Mouse (Mus musculus): ENCODE results near the gene Tifa.
A peak's percentile ranks its signal among the peaks of the same experiment; 100 is the strongest.

The Tifa gene

DNA sequence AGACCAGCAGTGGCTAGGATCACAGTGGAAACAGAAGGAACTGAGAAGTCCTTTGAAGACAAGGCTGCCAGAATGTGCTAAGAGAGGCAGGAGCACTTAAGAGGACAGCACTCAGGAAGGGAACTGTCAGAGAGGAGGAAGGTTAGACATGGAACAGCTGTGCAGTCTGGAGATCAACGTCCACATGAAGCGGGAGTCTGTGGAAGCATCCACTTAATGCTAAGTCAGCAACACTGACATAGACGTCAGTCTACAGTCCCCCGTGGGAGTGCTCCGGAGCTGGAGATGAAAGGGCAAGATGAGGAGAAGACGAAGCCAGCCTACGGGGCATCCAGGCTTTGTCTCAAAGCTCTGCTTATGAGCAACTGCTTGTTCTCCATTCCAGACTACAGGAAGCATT, 37.5 kb downstream of the Tifa start:
- no peak for DNase-seq

DNA sequence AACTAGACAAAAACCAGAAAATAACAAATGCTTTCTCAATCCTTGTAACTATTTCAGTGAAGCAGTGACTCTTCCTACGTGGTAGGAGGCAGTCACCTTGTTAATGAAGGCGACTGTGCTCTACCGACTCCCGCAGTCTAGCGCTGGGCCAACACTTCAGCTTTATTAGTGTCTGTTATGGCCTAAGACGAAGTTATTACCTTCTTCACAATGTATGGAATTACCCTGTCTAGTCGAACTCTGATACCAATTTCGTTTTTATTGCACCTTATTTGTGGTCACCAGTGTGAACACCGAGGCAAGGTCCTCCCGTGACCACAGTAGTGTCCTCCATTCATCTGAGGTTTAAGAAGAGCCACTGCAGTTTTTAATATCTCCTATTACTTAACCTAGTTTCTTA, 40.6 kb downstream of the Tifa start:
- DNase-seq = no peak

DNA sequence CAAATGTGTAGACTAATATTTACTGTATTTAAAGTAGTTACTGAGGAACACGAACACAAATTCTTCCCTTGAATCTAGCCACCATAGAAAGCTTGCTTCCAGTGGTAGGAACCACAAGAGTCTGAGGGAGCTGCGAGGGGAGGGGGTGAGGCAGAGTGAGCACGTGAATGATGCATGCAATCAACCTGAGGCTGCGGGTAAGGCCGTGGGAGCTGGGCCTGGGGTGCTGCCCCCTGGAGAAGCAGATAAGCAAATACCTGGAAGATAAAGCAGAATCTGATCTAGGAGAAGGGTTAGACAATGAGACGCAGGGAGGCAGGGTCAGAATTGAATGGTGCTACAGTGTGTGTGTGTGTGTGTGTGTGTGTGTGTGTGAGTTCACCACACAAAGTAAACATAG, 41.5 kb downstream of the Tifa start:
- DNase-seq = no peak

DNA sequence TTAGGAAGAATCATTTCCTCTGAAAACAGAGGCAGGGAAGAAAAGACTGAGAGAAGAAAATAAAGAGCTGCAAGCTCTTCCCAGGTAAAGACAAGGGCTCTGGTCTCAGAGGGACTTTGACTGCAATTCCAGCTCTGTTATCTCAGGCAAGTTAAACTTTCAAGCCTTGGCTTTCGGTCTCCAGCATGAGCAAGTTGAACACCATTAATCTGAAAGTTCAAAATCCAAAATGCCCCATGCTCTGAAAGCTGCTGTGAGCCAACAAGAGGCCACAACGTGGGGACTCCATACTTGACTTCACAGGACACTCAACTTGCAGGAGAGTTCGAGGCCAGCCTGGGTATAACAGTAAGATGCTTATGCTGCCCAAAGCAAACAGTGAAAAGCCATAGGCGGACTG, 44.4 kb downstream of the Tifa start:
- no peak for DNase-seq

DNA sequence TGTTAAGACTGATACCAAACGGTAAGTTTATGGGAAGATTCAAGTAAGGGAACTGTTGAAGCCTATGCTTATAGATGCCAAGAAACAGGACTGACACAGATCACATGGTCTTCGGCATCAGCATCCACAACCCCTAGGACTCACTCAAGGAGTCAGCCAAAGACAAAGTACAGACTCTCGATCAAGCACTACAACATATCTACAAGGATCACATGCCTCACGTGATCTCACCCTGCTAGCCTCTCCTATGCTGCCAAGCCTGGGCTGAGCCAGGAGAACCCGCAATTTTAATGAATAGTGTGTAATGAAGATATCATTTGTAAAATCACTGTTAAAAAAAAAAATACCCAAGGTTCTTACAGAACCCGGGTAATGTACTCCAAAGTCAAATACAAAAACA, 46.0 kb downstream of the Tifa start:
- no peak for DNase-seq

DNA sequence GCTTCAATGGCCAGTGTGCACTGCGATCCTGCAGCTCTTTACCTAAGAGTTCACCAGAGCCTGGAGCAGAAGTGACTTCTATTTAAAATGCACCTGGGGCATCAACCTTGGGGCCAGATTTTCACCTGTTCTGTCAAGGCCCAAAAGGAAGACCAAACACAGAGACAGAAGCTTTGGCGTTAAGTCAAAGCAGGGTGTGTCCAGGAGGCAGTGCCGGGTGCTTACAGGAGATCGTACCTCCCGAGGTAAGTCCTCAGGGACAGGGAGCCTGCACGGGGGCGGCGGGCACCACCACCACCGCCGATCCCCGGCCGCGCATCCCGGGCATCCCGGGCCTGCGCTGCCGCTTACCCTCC, 47.2 kb downstream of the Tifa start:
- no peak for DNase-seq

DNA sequence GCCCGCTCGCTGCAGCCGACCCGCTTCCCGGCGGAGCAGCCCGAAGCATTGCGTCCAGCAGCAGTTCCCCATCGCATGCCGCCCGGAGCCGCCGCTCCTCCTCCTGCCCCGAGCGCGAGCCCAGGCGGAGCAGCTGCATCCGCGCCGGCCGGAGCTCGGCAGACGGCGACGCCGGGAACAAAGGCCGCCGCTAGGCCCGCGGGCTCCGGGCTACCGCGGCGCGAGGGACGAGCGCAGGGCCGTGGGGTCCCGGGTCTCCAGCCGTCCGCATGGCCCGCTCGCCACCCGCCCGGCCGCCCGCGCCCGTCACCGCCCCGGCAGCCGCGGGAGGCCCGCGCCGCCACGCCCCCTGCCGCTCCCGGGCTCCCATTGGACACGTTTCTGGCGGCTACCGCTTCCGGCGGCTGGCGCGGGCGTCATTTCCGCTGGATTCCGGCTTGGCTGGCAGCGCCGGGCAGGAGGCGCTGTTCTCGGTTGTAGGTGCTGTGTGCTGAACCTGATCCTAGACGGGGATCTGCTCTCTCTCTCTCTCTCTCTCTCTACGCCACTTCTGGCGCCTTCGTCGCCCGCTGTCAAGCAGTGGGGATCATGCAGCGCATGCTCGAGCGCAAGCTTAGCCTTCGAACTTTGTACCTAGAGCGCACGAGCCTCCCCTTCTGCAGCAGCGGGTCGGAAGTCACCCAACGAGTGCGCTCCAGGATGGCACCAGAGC, 47.7 kb downstream of the Tifa start, which contains the start of gene Ap1ar:
Gene Ap1ar, minus strand, starts transcription at position 370 of the 712 bp plus-strand sequence.
- peak; percentile 98 for DNase-seq

DNA sequence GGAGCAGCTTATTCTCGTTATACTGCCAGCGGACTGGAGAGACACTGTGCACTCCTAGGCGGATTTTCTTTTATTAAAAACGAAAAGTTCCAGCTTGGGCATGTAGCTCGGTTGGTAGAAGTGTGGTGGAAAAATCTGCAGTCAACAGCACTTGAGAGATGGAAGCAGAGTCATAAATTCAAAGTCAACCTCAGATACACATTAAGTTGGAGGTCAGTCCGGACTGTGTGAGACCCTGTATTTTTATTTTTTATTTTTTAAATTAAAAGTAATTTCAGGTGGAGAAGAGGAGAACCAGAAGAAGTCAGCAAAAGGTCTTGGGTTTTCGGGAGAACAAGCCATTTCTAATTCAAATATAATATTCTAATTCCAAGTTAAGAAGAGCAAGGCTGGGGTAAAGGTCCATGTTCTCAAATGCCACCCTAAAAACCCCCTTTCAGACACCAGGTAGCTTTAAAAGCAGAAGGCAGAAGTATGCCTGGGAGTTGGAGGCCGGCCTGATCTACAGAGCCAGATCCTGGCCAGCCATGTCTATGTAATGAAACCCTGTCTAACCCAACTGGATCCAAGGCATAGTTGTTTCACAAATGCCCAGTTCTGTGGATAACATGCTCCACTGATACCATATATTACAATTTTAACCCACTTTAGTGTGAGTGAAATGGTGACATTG, 48.5 kb downstream of the Tifa start:
- no peak for DNase-seq

DNA sequence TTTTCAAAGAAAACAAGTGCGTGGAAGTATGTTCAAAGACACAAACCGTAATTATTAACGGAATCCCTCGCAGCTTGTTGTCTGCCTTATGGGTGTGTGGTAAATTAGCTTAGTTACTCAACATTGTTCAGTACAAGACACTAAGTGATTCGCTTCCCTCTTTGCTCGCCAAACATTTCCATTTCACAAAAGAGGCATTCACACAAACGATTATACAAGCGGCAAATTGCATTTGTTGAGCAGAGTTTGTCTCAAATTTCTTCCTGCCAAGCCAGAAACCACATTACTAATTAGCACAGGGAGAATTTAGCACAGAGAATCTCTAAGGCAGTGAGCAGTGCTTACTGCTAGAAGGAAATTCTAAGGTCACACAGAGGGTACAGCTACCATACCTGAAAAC, 52.3 kb downstream of the Tifa start:
- no peak for DNase-seq

DNA sequence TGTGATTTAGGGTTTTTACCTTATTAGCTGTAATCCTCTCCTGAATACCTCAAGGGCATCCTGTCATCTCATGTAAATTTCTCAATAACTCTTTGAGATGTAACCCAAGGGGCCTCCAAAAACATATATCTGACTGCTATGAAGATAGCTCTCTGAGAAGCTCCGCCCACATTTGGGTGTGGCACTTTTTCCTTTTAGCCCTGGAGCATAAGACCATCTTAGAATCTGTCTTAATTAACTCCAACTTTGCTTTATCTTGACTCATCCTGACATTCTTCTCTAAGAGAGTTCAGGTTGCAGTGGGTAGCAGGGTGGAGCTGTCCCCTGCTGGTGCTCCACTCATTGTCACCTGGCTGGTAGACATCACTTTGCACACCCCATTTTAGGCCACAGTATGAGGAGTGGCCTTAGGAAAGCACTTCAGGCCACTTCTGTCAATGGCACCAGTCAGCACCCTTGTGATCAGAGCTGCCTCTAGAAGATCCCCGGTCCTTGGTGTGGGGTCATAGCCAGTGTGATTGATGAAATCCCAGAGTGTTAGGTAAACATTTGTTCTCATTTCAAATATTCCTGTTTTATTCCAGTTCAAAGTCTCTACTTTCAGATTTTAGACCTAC, 53.8 kb downstream of the Tifa start:
- no peak for DNase-seq

DNA sequence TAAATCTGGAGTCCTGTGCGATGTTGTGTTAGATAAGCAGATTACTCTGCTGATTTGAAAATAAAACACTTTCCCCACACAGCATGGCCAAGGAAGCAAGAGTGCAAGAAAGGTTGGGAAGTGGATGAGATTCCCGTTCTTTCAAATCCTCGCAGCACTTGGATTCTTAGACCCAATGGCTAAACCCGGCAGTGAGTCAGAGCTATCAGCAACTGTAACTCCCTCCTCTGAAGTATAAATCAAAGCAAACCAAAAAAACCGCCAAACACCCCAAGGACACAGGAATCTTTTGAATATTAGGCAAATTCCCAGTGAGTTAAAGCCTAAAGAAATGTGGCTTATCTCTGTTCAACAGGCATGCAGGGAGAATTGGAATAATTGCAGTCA, 54.3 kb downstream of the Tifa start:
- DNase-seq = no peak

DNA sequence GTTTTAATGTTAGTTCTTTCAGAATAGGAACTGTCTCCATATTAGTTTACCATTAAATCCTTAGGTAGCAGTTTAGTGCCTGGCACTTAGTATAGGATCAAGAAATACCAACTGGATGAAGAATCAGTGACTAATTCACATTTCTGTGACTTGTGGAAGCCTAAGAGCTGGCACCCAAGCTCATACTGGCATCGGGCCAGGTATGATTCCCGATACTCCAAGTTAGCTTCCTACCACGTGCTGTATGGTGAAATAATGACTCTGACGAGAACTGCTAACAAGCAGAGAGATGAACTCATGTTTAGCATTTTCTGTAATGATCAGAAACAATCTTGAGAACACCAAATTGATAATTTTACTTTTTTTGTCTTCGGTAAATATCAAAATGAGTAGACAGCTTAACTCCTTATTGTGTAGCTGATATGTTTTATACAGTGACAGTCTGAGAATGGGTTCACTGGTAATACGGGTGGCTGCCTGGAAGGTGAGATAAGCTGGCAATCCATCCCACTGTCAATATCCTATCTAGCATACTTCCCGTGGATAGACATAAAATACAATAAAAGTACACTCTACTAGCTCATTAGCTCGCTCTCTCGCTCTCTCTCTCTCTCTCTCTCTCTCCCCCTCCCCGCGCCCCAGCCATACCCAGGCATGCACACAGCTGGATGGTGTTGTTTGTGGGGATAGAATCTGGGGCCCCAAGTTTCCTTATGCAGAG, 58.6 kb downstream of the Tifa start:
- DNase-seq = peak; percentile 42 to 45

DNA sequence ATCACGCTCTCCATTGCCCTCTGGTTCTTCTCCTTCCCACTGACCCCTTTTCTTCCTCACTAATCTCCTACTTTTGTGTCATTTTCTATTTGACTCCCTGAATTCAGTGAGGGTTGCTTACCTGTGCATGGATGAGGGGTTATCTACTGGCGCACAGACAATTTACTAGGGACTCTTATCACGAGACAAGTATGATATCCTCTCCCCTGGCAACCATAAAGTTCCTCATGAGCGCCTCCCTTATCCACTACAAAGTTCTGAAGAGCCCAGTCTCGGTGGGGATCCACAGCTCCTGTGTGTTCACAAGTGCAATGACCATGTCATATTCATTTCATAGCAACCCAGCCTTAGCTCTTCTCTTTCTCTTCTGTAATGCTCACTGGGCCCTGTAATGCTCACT, 60.3 kb downstream of the Tifa start:
- no peak for DNase-seq

DNA sequence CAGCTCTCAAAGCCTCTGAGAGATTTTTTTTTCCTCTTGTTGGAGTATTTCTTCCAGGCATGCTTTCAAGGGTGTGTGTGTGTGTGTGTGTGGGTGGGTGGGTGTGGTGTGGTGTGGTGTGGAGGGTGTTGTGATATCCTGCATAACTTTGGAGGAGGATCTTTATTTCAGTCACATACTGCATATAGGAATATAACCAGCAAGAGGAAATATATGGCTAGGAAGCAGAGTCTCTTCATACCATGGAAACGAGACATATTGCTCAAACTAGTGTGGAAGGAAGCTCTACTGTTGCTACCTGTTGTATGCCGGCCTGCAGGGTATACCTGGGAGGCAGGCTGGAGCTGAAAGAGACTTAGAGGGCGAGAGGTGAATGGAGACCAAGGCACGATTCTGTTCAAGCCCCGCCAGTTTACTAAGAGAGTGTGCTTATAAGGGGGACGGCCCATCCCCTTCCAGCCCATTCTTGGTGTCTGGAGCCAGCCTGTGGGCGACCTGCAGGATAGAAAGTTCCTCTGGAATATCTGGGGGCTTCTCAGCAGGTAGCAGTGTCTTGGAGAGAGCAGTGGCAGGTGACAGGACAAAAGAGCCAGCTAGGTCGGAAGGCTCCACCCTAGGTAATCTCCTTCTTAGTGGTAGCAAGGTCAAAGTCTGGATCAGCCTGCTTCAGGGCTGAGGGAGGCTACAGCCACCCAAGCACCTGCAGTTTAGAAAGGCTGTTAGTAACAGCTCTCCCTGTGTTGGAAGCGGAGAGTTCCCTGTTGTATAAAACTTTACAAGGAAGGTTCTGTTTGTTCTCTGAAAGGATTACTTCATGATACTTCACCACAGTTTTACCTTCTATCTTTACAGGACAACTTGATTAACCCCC, 61.4 kb downstream of the Tifa start:
- DNase-seq = no peak

DNA sequence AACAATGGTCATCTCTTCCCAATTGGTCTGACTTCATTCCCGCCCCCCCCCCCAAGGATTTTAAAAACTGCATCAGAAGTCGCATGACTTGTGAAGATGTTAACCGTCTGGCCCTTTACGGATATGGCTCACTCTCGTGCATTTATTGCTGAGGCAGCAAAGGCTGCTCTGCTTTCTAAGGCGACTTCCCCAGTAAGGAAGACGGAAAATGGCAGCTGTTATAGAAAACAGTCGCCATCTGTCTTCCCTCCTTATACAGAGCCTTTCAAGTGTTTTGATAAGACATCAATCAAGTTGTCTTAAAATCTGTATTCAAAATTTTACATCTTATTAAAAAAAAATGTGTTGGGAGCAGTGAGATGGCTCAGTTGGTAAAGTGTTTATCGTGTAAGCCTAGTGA, 63.1 kb downstream of the Tifa start:
- DNase-seq = no peak

DNA sequence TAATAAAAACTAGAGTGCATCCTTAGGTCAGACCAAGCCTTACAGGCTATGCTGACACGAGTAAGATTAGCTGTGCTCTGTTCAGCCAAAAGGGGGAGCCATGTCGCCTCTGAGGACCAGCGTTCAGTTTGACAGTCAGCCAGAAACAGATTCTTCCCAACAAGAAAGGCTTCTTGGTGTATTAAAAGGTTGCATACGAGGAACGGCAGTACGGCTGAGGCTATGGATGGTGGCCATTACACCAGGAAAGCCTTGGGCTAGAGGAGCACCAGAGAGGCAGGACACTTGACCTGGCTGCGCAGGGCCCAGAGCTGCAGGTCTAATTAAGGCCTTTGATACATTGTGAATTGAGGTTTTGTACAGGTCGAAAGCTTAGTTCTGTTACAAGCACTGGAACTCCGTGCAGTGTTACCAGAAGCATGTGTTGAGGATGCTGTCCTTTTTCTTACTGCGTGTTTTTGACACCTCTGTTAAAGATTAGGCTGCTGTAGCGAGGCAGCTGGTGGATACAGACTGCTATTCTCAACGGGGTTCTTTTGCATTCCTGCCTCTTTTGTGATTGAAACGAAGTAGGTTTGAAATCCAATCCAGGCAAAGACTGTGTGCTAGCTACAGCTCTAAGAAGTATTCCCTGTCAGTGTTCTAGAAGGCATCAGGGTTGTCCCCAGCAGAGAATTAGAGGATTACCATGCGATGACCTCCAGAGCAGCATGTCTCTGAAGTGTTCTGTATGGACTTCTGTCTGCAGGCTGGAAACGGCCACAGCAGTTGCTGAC, 64.0 kb downstream of the Tifa start:
- peak; percentile 89 to 94 for DNase-seq

DNA sequence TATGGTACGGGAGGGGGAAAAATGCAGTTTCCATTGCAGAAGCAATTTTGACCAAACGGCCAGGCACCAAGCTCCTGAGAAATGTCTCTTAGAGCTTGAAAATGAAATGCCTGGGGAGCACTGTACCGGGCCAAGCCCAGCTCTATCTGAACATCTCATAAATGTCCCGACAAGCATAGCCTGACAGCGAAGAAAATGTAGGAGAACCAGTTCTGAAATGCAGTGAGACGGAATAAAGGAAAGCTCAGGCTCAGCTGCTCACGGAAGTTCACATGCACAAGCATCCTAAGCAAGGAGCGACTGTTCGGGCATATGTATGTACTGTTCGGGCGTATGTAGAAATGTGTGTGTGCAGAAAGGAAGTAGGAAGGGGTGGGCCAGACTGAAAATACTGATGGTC, 71.7 kb downstream of the Tifa start:
- no peak for DNase-seq

DNA sequence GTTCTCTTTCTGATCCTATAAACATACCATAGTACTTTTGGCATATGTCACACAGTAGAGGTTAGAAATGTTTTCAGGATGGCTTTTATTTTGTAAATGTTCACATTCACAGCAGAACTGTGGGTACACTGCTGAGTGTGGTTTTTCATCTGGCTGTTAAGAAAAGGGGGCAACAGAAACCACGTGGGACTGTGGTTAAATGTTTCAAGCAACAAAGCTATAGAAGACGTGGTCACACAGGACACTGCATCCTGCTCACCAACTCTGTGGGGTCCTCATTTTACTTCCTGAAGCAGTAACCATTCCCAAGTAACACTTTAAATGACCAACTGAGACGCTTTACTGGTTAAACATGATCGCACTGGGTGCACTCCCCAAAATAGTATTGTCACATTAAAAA, 72.9 kb downstream of the Tifa start:
- no peak for DNase-seq

DNA sequence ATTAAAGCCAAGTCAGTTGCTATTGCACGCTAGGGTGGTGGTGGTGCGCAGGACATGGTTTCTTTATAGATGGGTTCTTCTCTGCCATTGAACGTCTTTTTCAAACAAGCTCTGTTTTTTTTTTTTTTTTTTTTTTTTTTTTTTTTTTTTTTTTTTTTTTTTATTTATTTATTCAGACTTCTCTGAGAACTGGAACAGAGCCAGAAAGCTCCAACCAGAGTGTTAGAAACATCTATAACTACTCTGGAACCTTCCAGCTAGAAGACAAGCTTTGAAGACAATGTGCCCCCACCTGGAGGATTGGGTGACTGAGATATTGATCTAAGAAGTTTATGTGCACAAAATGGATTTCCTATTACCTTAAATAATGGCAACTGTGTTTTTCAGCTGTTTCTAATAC, 74.0 kb downstream of the Tifa start:
- peak in 1 of 2 experiments; percentile 11 for DNase-seq

DNA sequence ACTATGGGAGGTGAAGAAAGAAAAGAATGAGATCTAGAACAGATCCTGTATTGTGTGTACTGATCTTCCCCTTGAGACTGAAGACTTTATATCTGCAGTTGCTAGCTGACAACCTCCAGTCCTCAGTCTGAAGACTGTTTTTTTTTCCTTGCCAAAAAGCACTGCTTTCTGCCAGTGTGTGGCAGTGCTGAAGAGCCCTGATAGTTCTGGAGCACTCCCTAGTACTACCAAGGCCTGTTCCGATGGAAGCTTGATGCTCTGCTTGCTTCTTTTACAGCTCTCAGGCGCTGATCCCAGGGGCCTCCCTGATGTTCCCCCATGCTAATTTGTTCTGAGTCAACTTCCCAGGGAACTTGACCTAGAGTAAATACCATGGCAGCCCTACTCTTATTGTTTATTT, 74.6 kb downstream of the Tifa start:
- no peak for DNase-seq

DNA sequence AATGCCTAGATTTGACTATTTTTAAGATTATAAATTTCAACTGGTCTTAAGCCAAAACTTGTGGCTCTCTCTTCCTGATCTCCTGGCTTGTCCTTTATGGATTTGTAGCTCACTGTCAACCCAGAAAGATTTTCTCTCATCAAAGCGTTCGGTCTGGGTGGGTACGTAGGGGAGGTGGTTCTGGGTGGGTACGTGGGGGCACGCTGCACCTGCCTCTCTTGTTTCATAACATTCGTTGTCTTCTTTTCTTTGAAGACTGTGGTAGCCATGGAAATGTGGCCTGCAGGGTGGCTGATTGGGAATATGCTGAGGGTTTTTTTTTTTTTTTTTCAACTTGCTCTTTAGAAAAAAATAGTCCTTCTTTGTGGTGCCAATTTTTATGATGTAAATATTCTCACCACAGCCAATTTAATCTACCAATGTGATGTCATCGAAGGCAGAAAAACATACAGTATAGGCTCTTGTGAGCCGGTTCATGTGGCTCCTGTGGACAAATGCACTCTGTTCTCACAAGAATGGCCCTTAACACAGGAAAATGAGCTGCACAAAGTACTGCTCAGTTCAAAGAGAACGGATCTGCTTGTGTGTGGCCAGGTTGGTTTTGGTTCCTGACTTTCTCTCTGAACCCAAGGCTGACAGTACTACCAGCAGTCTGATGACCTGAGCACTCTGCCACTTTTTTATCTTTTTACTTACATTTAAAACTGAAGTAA, 78.6 kb downstream of the Tifa start:
- no peak for DNase-seq

Data from cerebellum, postnatal 10 days (tissue).